Mouse (Mus musculus) olfactory bulb, adult 2 months (tissue): ENCODE measurements around the gene Rhod.
"Not testable (repeated sequence)": the region's sequence is repeated elsewhere in the genome, so short reads cannot be mapped to it uniquely, and the experiment has no call there.

ENCODE experiments used
- CTCF ChIP-seq: fragments of 200-500 bp; IDR thresholded peaks from 2 replicates; pipeline ENCODE4 v1.5.1; 2012; ENCODE audit warnings: low read depth, mild to moderate bottlenecking, low read length, moderate library complexity; ENCODE audit not compliant: insufficient read depth
- POLR2A ChIP-seq: fragments of 200-500 bp; IDR thresholded peaks from 2 replicates; pipeline ENCODE4 v1.6.1; 2012; ENCODE audit warnings: mild to moderate bottlenecking, low read depth, low read length, moderate library complexity; ENCODE audit not compliant: insufficient read depth

GRCm38 (mm10) chr19:4454040-4454439, 14.8 kb upstream of the Rhod start:
- not testable (repeated sequence) for TF ChIP-seq POLR2A, CTCF
